Mouse (Mus musculus): ENCODE data around the gene Acsf3. TPM values are rescaled to one million over a fixed set of nuclear protein-coding genes. Genes with fewer than 3 reads are reported as not detected.
A peak's percentile ranks its signal among the peaks of the same experiment; 100 is the strongest.

Acsf3 gene
- total and polyA plus RNA-seq, 3 experiments, result 17.8 to 37.2 TPM; not detected in 1

GRCm38 (mm10) chr8:122763267-122763738 is 12.0 kb upstream of the Acsf3 start (continued):
- TF ChIP-seq MEF2A (IDR thresholded peaks at IDR 0.05; ENCODE audit: extremely low read depth, insufficient replicate concordance, low read depth, low read length, poor library complexity, severe bottlenecking) (no peak), CHD1 (IDR thresholded peaks at IDR 0.05; ENCODE audit: low read depth, low read length) (peak; percentile 96), RAD21 (IDR thresholded peaks at IDR 0.05; ENCODE audit: low read depth, low read length) (no peak), HCFC1 (IDR thresholded peaks at IDR 0.05; ENCODE audit: low read depth, low read length) (peak; percentile 78), E2F4 (IDR thresholded peaks at IDR 0.05; ENCODE audit: borderline replicate concordance, low read depth, low read length) (no peak)

DNA sequence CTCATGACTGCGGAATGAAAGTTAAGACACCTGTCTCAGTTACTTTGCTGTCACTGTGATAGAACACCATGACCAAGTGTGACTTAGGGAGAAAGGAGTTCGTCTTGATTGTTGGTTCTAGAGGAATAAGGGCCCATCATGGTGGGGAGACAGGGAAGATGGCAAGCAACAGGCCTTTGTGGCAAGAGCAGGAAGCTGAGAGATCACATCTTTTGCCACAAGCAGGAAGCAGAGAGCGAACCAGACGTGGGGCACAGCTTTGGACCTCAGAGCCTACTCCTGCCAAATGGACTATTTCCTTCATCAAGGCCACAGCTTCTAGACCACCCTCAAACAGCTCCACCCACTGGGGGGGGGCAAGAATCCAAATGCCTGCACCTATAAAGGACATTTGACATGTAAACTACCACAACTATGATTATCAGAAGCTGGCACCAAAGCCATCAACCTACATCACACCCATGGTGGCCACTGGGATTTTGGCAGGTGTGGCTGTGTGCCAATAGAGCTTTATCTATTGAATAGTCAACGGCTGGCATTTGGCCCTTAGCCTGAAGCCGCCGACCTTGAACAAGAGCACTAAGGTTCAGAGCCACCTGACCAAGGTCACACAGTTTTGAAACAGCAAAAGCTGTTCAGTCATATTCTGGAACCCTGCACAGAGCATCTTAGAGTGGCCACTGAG is 10.4 kb upstream of the Acsf3 start:
- no peaks in the 10 kb centered on the region for H3K27me3 ChIP-seq (ENCODE audit: control insufficient read depth in 1 of 2, insufficient read depth in 2 of 2, low read length in 2 of 2)
- H3K4me1 ChIP-seq (ENCODE audit: control insufficient read depth in 1 of 2, insufficient read depth in 2 of 2, low read length in 2 of 2), result peaks cover 60 to 71% of the 10 kb centered on the region in 2 experiments
- peak; percentile 67 for DNase-seq (ENCODE audit: low read depth, low spot score)
- H3K27ac ChIP-seq (ENCODE audit: control insufficient read depth, low read depth, low read length), result peak overlapping the region; percentile 95
- H3K4me3 ChIP-seq (ENCODE audit: control insufficient read depth in 1 of 2, insufficient read depth in 1 of 2, low read depth in 2 of 2, low read length in 2 of 2), result no peak overlapping the region
- H3K9me3 ChIP-seq (replicated peaks; ENCODE audit: insufficient read depth, low read length), result no peaks in the 10 kb centered on the region
- peak overlapping the region; percentile 9 for H3K9ac ChIP-seq (ENCODE audit: control insufficient read depth, low read depth, low read length, poor library complexity, severe bottlenecking)
- H3K36me3 ChIP-seq (ENCODE audit: control insufficient read depth in 1 of 2, insufficient read depth in 2 of 2, low read length in 2 of 2), result peaks cover 0 to 68% of the 10 kb centered on the region in 2 experiments; a peak in 3 of 4 replicates
- TF ChIP-seq ZMIZ1 (IDR thresholded peaks at IDR 0.05; ENCODE audit: low read depth, low read length), result peak; percentile 97
- peak; percentile 68; the same call in 1 of the 2 replicates for TF ChIP-seq JUND (IDR thresholded peaks at IDR 0.05; ENCODE audit: low read depth, low read length)
- TF ChIP-seq ETS1 (IDR thresholded peaks at IDR 0.05; ENCODE audit: low read depth, low read length), result peak; percentile 72
- no peak for TF ChIP-seq ZC3H11A (IDR thresholded peaks at IDR 0.05; ENCODE audit: low read depth, low read length)
- peak in 1 of 2 experiments; percentile 64; a peak in 3 of 4 replicates for TF ChIP-seq POLR2A (IDR thresholded peaks at IDR 0.05; ENCODE audit: control insufficient read depth in 1 of 2, insufficient read depth in 1 of 2, low read depth in 1 of 2, low read length in 2 of 2, poor library complexity in 1 of 2)
- TF ChIP-seq UBTF (IDR thresholded peaks at IDR 0.05; ENCODE audit: borderline replicate concordance, insufficient read depth, low read depth, low read length), result no peak
- TF ChIP-seq MYB (IDR thresholded peaks at IDR 0.05; ENCODE audit: low read depth, low read length), result peak; percentile 25; the same call in 1 of the 2 replicates
- TF ChIP-seq MYC (IDR thresholded peaks at IDR 0.05; ENCODE audit: low read depth, low read length), result 0 out of 2 replicates have a peak, but pooled peaks have one; percentile 46
- peak; percentile 62; the same call in 1 of the 2 replicates for TF ChIP-seq HCFC1 (IDR thresholded peaks at IDR 0.05; ENCODE audit: low read depth, low read length)
- TF ChIP-seq POLR2AphosphoS2 (IDR thresholded peaks at IDR 0.05; ENCODE audit: low read length), result peak; percentile 68; the same call in 1 of the 2 replicates
- TF ChIP-seq CHD1 (IDR thresholded peaks at IDR 0.05; ENCODE audit: low read depth, low read length), result no peak; the same call in 1 of the 2 replicates
- TF ChIP-seq MAX (IDR thresholded peaks at IDR 0.05; ENCODE audit: low read length), result peak; percentile 67; the same call in 1 of the 2 replicates
- 0 out of 2 replicates have a peak, but pooled peaks have one; percentile 24 for TF ChIP-seq GATA1 (IDR thresholded peaks at IDR 0.05; ENCODE audit: low read depth, low read length)
- no peak for TF ChIP-seq RAD21 (IDR thresholded peaks at IDR 0.05; ENCODE audit: low read depth, low read length)
- 0 out of 2 replicates have a peak, but pooled peaks have one; percentile 9 for TF ChIP-seq USF1 (IDR thresholded peaks at IDR 0.05; ENCODE audit: low read depth, low read length)
- peak; percentile 24 to 54; a peak in 3 of 4 replicates for TF ChIP-seq EP300 (IDR thresholded peaks at IDR 0.05; ENCODE audit: low read depth in 1 of 2, low read length in 2 of 2)
- TF ChIP-seq CTCF (IDR thresholded peaks at IDR 0.05 in 2 of 3, conservative IDR thresholded peaks at IDR 0.05 in 1 of 3; ENCODE audit: control insufficient read depth in 1 of 3, insufficient read depth in 1 of 3, low read depth in 2 of 3, low read length in 3 of 3, poor library complexity in 1 of 3, severe bottlenecking in 1 of 3), result no peak
- TF ChIP-seq MXI1 (IDR thresholded peaks at IDR 0.05; ENCODE audit: low read depth, low read length), result 0 out of 2 replicates have a peak, but pooled peaks have one; percentile 32
- peak; percentile 74 for TF ChIP-seq TBP (IDR thresholded peaks at IDR 0.05; ENCODE audit: low read depth, low read length)
- TF ChIP-seq SIN3A (IDR thresholded peaks at IDR 0.05; ENCODE audit: low read length), result peak; percentile 65
- TF ChIP-seq TCF12 (IDR thresholded peaks at IDR 0.05; ENCODE audit: low read depth, low read length), result peak; percentile 7; the same call in 1 of the 2 replicates
- TF ChIP-seq NELFE (IDR thresholded peaks at IDR 0.05; ENCODE audit: low read depth, low read length), result peak; percentile 64
- TF ChIP-seq MAZ (IDR thresholded peaks at IDR 0.05; ENCODE audit: low read depth, low read length), result no peak
- TF ChIP-seq ELF1 (IDR thresholded peaks at IDR 0.05; ENCODE audit: low read depth, low read length), result peak; percentile 52; the same call in 1 of the 2 replicates
- peaks cover 26% of the 10 kb centered on the region for H3K79me2 ChIP-seq (ENCODE audit: control insufficient read depth, insufficient read depth, low read length, poor library complexity)

Measured in MEL (cell line).